Mouse (Mus musculus) G1E (cell line): ENCODE results near the gene Dpy19l1.

ENCODE experiments used
- CTCF ChIP-seq: IDR thresholded peaks from 2 replicates; pipeline ENCODE4 v1.5.1; 2012; ENCODE audit warnings: low read depth, low read length, inconsistent platforms, mixed read lengths
- GATA1 ChIP-seq: IDR thresholded peaks from 2 replicates; pipeline ENCODE4 v1.6.1; 2012; ENCODE audit warnings: borderline replicate concordance, low read length, inconsistent platforms, mixed read lengths

- TF ChIP-seq GATA1 (no peak), CTCF (no peak)
These were observed 94.9 kb downstream of the Dpy19l1 start for GRCm38 (mm10) chr9:24407992-24408391.
